Mouse (Mus musculus) regulatory T cell (primary cell): ENCODE data around the gene Fam193a.

Experiments used
- in situ Hi-C: fragments of 300-600 bp; cut with MboI, MseI; formaldehyde crosslinking; loops from one replicate; pipeline ENCODE4 v1.15.1; 2025; ENCODE audit warnings: high pct_unique_total_duplicates

The Fam193a gene

DNA sequence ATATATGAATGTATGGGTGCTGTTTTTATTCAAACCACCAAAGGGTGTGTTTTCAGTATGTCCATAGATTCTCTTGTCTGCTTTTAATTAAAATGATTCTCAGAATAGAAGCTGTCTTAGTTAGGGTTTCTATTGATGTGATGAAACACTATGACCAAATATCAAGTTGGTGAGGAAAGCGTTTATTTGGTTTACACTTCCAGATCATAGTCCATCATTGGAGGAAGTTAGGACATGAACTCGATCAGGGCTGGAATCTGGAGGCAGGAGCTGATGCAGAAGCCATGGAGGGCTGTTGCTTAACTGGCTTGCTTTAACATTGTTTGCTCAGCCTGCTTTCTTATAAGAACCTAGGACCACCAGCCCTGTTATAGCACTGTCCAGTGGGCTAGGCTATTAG, 12.0 kb downstream of the Fam193a start:
- in situ Hi-C loops = no loop called here

DNA sequence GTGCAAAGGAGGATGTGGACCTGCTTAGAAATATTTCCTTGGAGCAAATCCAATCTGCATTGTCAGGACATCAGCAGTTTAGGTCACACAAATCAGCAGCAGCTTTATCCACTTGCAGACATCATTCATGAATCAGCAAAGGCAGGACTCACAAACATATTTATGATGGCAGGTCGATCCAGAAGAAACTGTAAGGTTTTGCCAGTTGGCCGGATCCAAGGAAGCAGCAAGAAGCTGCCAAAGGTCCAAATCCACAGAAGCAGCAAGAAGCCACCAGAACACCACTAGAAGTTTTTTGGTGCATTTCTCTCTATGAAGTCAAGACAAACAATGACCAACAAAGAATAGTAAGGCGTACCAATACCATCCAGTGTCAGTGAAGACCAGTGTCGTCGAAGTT, 15.9 kb downstream of the Fam193a start:
- in situ Hi-C loops = no loop called here

DNA sequence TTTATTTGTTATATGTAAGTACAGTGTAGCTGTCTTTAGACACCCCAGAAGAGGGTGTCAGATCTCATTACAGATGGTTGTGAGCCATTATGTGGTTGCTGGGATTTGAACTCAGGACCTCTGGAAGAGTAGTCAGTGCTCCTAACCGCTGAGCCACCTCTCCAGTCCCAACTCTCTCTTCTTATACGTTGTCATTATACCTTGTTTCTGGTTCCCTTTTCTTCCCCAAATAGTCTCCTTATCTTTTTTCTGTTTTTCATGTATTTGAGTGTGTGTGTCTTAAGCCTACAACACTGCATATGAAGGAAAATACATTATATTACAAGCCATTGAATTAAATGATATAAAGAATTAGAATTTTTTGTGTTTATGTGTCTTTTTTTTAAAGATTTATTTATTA, 17.0 kb downstream of the Fam193a start:
- in situ Hi-C loops = no loop called here

DNA sequence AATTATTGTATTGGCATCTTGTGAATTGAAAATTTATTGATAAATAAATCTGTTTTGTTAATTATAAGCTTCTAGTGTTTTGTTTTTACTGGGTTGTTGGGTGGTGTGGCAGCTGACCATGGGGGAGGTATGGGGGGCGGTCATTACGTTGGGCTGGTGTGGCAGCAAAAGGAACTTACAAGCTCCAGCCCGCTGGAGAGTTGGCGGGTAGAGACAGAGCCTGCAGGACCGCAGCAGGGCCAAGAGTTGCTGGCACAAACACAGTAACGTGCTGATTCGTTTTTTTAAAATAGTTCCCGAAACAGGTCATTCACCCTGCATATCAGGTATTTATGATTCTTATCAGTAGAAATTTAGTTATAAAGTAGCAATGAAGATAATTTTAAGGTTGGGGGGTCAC, 23.5 kb downstream of the Fam193a start:
- in situ Hi-C loops = no loop called here

DNA sequence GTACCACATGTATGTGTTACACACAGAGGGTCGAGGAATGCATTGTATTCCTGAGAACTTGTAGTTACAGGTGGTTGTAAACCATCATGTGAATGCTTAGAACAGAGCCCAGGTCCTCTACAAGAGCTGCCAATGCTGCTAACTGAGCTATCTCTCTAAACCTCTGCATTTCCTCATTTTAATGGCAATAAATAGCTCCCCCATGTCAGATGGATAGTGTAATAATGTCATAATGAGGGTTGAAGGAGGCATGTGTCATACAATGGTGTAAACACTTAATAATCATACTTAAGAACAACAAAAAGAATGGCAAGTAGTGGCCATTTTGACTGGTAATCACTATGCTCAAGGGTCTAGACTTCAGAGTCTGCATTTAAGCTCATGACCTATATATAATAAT, 25.6 kb downstream of the Fam193a start:
- in situ Hi-C loops = no loop called here

DNA sequence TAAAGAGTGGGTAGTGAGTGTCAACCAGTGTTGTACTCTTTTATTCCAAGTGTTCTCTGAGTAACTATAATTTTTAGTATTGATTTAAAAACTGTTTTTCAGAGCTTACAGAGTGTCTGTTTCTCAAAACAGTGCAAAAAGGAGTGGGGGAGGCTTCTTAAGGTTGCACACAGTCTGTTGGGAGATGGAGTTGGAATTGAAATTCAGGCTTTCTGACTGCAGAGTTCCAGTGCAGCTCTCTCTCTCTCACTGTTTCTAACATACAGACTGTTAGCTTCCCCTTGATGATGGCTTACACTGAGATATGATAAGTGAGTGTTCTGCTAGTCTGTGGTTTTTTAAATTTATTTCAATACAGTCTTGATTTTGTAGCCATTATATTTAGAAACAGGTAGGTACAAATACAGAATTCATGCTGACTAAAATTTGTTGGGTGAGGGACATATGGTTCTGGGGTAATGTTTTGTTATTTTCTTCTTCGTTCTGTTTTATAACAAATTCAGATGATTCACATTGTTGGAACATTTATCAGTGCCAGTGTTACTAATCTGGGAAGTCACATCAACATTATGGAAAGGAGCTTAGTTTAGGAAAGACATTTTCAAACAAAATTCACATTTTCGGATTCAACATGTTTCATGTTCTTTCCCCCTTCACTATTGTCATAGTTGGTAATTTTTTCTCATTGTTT, 26.3 kb downstream of the Fam193a start:
- in situ Hi-C loops = no loop called here

DNA sequence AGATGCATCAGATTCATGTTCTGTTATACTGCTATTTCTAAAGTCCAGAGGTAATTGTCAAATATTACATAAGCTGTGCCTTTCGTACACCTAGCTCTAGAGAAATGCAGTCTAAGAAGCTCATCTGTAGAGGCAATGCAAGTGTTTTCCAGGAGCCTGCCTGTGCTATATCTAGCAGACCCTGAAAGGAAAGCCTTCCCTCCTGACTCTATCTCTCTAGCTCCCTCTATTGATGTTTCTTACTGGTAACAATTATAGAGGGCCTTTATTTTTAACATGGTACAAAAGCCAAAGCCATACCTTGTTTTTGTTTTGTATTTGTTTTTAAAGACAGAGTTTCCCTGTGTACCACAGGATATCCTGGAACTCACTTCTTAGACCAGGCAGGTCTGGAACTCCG, 28.1 kb downstream of the Fam193a start:
- in situ Hi-C loops = no loop called here

DNA sequence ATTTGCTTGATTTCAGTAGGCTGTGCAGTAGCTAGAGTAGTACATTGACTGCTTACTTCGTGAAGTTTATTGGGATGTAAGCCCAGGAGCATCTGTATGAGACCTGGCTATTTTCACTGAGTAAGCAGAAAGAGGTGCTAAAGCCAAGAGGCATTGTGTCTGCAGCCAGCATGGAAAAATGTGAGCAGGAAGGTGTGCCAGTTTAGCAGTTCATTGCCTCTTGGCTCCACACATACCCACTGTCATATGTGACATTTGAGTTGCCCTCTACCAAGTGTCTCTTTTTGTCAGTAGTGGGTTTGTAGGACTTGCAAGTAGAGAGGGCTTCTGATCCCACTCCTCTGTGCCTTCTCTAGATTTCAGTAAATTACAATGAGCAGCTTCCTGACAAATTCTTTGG, 28.6 kb downstream of the Fam193a start:
- in situ Hi-C loops = no loop called here

DNA sequence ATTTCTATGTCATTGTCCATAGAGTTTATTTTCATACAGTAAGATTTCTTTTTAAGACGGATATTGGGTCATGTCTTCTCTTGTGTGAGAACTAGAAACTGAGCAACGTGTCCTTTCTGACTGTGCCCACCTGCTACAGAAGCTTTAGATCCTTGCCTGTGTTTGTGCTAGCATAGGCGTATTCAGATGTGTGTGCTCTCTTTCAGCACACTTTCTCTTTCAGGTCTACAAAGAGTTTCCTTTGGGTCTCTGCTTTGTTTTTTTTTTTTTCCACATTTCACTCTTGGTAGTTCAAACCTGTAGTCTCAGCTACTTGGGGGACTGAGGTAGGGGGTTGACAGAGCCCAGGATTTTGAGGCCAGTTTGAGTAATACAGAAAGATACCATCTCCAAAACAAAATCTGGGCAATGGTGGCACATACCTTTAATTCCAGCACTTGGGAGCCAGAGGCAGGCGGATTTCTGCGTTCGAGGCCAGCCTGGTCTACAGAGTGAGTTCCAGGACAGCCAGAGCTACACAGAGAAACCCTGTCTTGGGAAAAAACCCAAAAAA, 37.7 kb downstream of the Fam193a start:
- in situ Hi-C loops = no loop called here

DNA sequence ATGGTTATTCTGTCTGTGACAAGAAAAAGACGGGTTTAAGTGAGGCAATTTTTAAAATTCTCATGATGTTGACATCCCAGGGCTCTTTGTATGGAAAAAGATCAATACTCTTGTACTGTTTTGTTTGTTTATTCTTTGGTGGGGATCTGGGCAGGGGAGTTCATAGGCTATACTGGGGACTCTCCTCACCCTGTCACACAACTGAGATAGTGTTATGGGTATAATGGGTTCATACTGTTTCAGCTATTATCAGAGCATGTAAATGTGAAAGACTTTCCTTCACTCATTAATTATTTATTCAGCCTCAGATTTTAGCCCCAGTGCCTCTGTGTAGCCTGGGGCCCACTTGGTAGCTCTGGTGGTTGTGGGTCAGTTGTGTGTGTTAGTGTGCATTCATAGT, 39.3 kb downstream of the Fam193a start:
- in situ Hi-C loops = no loop called here

DNA sequence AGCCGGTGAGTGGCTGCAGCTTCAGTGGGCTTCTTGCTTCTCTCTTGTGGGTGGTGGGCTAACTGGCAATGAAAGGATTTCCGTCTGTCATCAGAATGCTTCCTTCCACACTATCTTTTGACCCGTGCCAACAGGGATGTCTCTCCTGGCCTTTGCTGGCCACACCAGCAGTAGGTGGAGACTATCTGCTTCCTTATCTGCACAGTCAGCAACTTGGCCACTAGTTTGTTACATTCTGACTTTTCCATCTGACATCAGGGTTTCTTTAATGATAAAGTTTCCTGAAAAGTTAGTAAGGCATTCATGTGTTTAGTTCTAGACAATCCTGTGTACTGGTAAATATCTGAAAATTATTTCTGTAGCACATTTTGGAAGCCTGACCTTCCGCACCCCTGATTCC, 41.1 kb downstream of the Fam193a start:
- in situ Hi-C loops = no loop called here

DNA sequence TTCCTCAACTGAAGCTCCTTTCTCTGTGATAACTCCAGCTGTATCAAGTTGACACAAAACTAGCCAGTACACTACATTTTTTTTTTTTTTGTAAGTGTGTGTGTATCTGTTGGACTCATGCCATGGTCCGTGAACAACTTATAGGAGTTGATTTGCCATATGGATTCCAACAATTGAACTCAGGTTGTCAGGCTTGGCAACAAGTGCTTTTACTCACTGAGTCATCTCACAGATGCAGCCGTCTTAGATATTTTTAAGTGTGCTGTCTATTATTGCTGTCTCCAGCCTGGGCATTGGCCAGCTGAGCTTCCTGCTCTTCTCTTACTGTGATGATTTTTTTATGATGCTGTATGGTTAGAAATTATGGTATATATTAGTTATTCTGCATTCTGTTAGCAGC, 44.2 kb downstream of the Fam193a start:
- in situ Hi-C loops = no loop called here

DNA sequence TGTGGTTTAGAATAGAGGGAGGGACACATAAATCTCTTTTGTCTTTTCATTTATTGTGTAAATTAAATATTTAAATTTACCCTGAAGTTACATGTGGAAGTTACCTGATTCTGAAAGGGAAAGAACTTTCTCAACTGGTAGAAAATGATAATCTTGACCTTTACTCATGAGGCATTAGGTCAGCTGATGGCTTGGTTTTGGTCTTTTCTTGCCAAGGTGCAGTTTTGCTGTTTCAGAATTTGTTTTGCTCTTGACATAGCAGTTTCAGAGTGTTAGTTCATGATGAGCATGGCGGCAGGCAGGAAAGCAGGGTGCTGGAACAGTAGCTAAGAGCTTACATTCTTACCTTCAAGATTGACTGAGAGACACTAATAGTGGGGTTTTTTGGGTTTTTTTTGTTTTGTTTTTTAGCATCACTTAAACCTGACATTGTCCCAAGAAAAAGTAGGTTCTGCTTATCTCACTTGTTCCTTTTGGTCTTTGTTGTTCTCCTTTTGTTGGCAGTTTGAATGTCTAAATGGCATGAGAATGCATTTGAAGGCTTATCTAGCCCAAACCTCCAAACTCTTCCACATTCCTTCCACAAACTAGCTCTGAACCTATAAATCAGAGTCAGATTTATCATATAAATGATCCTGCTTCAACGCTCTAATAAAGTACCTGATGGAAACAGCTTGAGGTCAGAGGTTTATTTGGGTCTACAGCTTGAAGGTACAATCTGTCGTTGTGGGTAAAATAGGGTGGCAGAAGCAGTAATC, 47.7 kb downstream of the Fam193a start:
- in situ Hi-C loops = no loop called here

DNA sequence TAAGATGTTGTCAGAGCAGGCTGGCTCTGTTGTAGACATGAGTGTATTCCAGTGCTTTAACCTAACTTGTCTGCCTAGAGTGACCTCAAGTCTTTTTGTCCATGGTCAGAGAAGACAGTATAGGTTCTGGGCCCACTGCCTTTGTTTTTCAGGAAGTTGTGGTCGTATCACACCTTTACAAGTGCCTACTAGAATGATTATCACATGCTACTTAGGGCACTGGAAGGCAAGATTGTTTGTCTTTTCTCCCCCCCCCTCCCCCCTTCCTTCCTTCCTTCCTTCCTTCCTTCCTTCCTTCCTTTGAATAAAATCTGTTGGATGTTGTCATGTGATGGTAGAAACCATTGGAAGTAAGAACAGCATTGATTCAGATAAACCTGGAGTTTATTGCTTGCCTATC, 49.5 kb downstream of the Fam193a start:
- in situ Hi-C loops = no loop called here

DNA sequence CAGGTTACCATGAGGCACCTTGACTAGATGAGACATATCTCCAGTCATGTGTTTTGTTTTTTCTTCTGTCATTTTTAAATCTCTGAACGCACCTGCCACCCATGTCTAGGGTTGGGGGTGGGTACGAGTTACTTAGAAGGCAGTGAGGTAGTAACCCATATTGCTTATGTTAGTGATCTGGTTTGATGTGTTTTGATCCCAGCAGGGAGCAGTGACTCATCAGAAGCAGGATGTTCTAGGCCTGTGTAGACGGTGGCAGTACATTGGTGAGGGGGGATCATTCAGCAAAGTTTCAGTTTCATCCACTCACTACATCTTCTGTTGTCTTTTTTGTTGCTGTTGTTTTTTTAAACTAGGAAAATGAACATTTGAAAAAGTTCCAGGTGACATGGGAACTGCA, 61.0 kb downstream of the Fam193a start:
- in situ Hi-C loops = no loop called here

DNA sequence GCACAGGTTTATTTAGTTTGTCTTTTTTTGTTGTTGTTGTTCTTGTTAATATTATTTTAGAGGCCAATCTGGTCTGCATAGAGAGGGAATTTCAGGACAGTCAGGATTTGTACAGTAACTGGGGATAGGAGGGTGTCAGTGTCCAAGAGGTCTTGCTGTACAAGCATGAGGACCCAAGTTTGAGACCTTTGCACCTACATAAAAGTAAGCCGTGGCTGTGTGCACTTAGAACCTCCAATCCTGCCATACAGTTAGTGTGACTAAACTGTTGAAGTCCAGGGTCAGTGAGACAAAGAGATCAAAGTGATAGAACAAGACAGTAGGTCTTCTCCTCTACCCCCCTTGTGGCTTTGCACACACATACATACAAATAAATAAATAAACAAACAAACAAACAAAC, 64.1 kb downstream of the Fam193a start:
- in situ Hi-C loops = no loop called here

DNA sequence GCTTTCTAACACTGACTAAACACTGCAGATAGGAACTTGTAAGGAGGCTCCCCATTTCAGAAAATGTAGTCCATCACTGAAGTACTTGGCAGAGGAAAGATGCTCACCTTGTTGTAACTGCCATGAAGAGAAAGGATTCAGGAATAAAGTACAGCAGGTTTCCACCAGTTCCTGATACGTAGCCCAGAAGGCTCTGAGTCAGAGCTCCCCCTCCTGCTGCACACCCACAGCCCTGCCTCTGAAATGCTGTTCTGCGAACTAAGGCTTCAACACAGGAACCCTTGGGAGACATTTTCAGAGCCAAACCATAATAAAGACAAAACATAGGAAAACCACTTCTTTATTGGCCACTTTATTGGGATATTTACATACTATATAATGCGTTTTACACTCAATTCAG, 64.5 kb downstream of the Fam193a start:
- in situ Hi-C loops = no loop called here

DNA sequence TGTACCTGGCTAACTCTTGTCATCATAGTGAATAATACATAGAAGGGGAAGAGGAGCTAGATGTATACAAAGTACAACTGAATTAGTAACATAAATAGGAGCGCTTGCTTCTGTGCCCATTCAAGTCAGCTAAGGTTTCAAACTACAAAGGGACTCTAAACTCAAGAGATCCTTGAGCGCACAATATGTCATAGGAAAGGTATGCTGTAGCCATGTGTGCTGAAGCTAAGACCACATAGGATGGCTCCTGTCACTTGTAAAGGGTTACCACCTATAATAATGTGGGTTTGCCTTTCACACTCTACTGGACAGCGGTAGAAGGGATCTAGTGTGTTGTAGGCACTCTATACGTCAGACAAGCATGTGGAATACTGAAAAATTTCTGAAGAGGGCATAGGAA, 68.3 kb downstream of the Fam193a start:
- in situ Hi-C loops = no loop called here

DNA sequence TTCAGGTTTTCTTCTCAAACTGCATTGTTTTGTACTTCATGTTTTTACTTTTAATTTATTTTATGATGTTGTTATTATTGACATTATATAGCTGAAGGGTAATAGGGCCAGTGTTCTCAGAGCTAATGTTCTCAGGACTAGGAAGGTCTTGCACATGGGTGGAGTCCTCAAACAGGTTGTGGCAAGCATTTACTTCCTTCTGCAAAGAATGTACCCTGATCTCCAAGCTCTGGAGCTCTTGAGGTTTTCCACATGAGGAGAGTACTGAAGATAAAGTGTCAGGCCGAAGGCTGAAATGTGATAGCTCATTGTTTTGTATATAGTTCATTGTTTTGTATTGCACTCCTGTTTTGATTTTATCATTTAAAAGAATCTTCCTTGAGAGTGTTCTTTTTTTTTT, 68.9 kb downstream of the Fam193a start:
- in situ Hi-C loops = no loop called here

DNA sequence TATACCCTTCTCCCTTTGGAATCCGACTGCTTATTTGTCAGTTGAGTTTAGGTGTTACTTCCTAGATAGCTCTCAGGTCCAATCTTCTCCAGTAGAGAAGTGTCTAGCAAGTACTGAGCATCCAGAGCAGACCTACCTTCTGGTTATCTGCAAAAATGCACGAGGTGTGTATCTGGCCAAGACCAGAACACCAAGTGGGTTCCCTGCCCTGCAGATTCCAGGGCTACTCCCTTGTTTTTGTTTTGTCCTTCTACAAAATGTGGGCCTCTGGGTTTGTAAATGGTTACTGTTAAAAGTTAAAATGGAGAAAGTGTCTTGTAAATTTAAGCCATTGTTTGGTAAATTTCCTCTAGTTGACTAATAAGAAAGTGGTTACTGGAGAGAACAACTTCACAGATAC, 70.0 kb downstream of the Fam193a start:
- in situ Hi-C loops = no loop called here

DNA sequence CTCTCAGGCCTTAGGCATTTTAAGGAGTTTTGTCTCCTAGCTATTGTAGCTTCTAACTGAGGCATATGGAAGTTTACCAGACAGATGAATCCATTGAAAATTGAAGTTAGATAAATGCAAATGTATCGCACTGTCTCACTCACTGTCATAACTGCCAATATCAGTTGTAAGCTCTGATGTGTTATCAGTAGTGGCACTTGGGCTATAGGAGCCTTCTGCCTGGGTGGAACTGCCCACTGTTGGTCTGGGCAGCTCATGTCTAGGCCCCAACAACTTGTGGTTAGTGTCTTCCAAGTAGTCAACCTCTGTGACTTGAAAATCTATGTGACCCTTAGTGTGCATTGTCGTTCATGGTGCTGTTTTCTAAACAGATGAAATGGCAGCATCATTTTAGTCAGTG, 72.1 kb downstream of the Fam193a start:
- in situ Hi-C loops = no loop called here

DNA sequence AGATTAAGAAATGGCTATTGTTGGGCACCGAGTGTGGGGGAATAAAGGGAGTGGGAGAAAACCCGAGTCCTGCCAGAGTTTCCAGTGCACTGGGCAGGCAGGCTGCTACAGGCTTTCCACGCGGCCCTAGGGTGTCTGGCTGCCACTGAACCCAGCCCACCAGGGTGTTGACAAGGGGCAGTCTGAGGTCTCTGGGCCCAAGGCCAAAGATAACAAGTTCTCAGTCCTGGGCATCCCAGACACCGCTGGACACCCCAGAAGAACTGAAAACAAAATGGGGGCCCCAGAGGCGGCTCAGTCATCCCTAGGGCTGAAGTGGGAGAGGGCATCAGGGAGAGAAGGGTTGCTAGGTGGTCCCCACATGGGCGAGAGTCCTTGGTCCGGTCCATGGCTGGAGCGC, 76.5 kb downstream of the Fam193a start:
- in situ Hi-C loops = loop anchor here (5.0 kb wide), 1 partner anchor 74 kb away; no protein-coding TSS in a partner anchor

DNA sequence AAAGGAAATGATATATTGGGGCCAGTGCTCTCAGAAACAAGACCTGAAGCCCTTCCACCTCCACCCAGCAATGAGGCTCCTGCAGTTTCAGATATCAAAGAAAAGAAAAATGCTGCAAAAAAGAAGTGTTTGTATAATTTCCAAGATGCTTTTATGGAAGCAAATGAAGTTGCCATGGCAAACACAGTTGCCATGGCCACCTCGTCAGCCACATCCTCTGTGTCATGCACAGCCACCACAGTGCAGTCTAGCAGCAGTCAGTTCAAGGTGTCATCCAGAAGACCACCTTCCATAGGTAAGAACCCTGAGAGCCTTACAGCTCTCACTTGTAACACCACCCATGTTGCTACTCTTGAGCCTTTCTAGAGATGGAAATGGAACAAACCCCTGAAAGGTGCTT, 89.3 kb downstream of the Fam193a start:
- in situ Hi-C loops = no loop called here
